ENCODE assay signal across 14 mouse cellular contexts in the genomic region with DNA sequence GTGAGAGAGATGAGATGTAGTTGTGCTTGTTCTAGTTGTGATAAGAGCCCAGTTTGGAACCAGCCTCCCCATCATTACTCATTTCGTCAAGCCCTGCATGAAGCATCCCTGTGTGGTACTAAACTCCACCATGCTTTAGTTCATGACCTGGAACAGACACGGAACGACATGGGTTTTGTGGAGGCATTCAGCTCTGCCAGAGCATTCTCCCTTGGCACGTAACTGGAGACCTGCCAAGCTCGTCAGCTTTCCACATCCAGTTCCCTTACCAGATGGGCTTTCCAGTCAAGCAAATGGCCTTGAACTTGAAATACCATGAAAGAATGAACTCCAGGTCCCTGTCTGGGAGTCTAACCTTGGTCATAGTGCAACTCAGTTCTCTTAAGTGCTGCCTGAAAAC.
DNase-seq lines count a peak whose midpoint lies in the region; ATAC-seq and TF ChIP-seq lines count a peak whose summit lies in the region.
"Had no signal": no experiment of that assay in that cellular context is flagged by ENCODE, and none has a peak within 500 bp of the region (broad histone marks: within the 10 kb centered on the region; RNA-seq: fewer than 3 reads in every experiment).

No protein-coding gene starts in this region.

- no peak for TF ChIP-seq POLR2A in cerebellum, adult 2 months (IDR thresholded peaks at IDR 0.05; ENCODE audit: borderline replicate concordance, insufficient read depth, low read length)

- WGBS in cerebellum, adult 2 months = 10% methylated on average over 5 of the region's 5 CpGs
- WGBS in heart, embryonic 15.5 days = 57% methylated on average over 5 of the region's 5 CpGs
- 82% methylated on average over 5 of the region's 5 CpGs for WGBS in heart, embryonic 11.5 days (ENCODE audit: insufficient replicate concordance)
- 85% methylated on average over 5 of the region's 5 CpGs for WGBS in midbrain, postnatal 0 days
- 82% methylated on average over 5 of the region's 5 CpGs for WGBS in midbrain, embryonic 13.5 days

- no peak for ATAC-seq in cerebellum, adult (ENCODE audit: insufficient number of reproducible peaks, low FRiP score, low TSS enrichment)
- ATAC-seq in heart, embryonic 15.5 days (replicated peaks; ENCODE audit: insufficient number of reproducible peaks, insufficient read depth, low FRiP score, low read depth) = no peak
- no peak for ATAC-seq in heart, embryonic 11.5 days (replicated peaks; ENCODE audit: insufficient number of reproducible peaks, low FRiP score, low TSS enrichment)
- ATAC-seq in midbrain, postnatal 0 days (ENCODE audit: low FRiP score) = no peak
- no peak for ATAC-seq in midbrain, embryonic 13.5 days
- no peak for ATAC-seq in frontal cortex, adult (ENCODE audit: low TSS enrichment)
- ATAC-seq: forebrain, embryonic 16.5 days had no signal

- no peak overlapping the region for H3K4me3 ChIP-seq in cerebellum, adult 2 months (replicated peaks; ENCODE audit: insufficient read depth, low read depth, low read length)
- H3K4me3 ChIP-seq in heart, embryonic 15.5 days = no peak overlapping the region
- H3K4me3 ChIP-seq in heart, embryonic 11.5 days (ENCODE audit: low read depth, low read length) = no peak overlapping the region
- no peak overlapping the region for H3K4me3 ChIP-seq in midbrain, postnatal 0 days (ENCODE audit: low read depth, low read length)
- H3K4me3 ChIP-seq in midbrain, embryonic 13.5 days (replicated peaks) = no peak overlapping the region
- H3K4me3 ChIP-seq: liver, embryonic 15.5 days had no signal

- H3K4me1 ChIP-seq in cerebellum, adult 2 months (ENCODE audit: control insufficient read depth, insufficient read depth, low read length) = peaks cover 6% of the 10 kb centered on the region; the same call in 1 of the 2 replicates
- peaks cover 5% of the 10 kb centered on the region for H3K4me1 ChIP-seq in heart, embryonic 15.5 days (replicated peaks)
- H3K4me1 ChIP-seq in heart, embryonic 11.5 days (ENCODE audit: control insufficient read depth, insufficient read depth, low read length) = no peaks in the 10 kb centered on the region
- H3K4me1 ChIP-seq in midbrain, postnatal 0 days (ENCODE audit: insufficient read depth, low read length) = no peaks in the 10 kb centered on the region
- H3K4me1 ChIP-seq in midbrain, embryonic 13.5 days (replicated peaks) = no peaks in the 10 kb centered on the region
- H3K4me1 ChIP-seq: liver, embryonic 15.5 days had no signal

- H3K27me3 ChIP-seq in cerebellum, adult 2 months (ENCODE audit: control insufficient read depth, insufficient read depth, low read length) = no peaks in the 10 kb centered on the region
- H3K27me3 ChIP-seq in heart, embryonic 15.5 days = no peaks in the 10 kb centered on the region
- no peaks in the 10 kb centered on the region for H3K27me3 ChIP-seq in heart, embryonic 11.5 days (ENCODE audit: control insufficient read depth, insufficient read depth, low read length)
- no peaks in the 10 kb centered on the region for H3K27me3 ChIP-seq in midbrain, postnatal 0 days (ENCODE audit: insufficient read depth, low read length)
- H3K27me3 ChIP-seq in midbrain, embryonic 13.5 days = no peaks in the 10 kb centered on the region
- H3K27me3 ChIP-seq: liver, embryonic 15.5 days had no signal

- no peaks in the 10 kb centered on the region for H3K36me3 ChIP-seq in heart, embryonic 15.5 days
- H3K36me3 ChIP-seq in heart, embryonic 11.5 days (ENCODE audit: control insufficient read depth, insufficient read depth, low read length) = no peaks in the 10 kb centered on the region
- no peaks in the 10 kb centered on the region for H3K36me3 ChIP-seq in midbrain, postnatal 0 days (ENCODE audit: insufficient read depth, low read length)
- H3K36me3 ChIP-seq in midbrain, embryonic 13.5 days = no peaks in the 10 kb centered on the region
- H3K36me3 ChIP-seq: liver, embryonic 15.5 days had no signal

- no peaks in the 10 kb centered on the region for H3K9me3 ChIP-seq in heart, embryonic 15.5 days (replicated peaks)
- H3K9me3 ChIP-seq in heart, embryonic 11.5 days (replicated peaks; ENCODE audit: control insufficient read depth, low read length) = no peaks in the 10 kb centered on the region
- H3K9me3 ChIP-seq in midbrain, postnatal 0 days (ENCODE audit: low read length) = no peaks in the 10 kb centered on the region
- H3K9me3 ChIP-seq in midbrain, embryonic 13.5 days = no peaks in the 10 kb centered on the region
- H3K9me3 ChIP-seq: liver, embryonic 15.5 days had no signal

- H3K4me2 ChIP-seq in heart, embryonic 15.5 days = no peak overlapping the region
- H3K4me2 ChIP-seq in heart, embryonic 11.5 days = no peak overlapping the region
- no peak overlapping the region for H3K4me2 ChIP-seq in midbrain, postnatal 0 days (ENCODE audit: low read depth, low read length, poor library complexity, severe bottlenecking)
- no peak overlapping the region for H3K4me2 ChIP-seq in midbrain, embryonic 13.5 days (replicated peaks)
- H3K4me2 ChIP-seq: liver, embryonic 15.5 days; midbrain, embryonic 11.5 days had no signal

- no peak overlapping the region for H3K27ac ChIP-seq in cerebellum, adult 2 months (ENCODE audit: insufficient read depth, low read length)
- peak overlapping the region; percentile 27; the same call in 1 of the 2 replicates for H3K27ac ChIP-seq in heart, embryonic 15.5 days
- no peak overlapping the region for H3K27ac ChIP-seq in heart, embryonic 11.5 days (ENCODE audit: low read depth, low read length)
- H3K27ac ChIP-seq in midbrain, postnatal 0 days (ENCODE audit: low read depth, low read length) = no peak overlapping the region
- no peak overlapping the region for H3K27ac ChIP-seq in midbrain, embryonic 13.5 days
- H3K27ac ChIP-seq: liver, embryonic 15.5 days had no signal

- no peak for TF ChIP-seq CTCF in cerebellum, adult 2 months (IDR thresholded peaks at IDR 0.05; ENCODE audit: borderline replicate concordance, insufficient read depth, low read depth, low read length)
- TF ChIP-seq CTCF in midbrain, postnatal 0 days (IDR thresholded peaks at IDR 0.05) = no peak

- peak; percentile 30 to 33 for DNase-seq in cerebellum, adult 2 months
- DNase-seq in midbrain, postnatal 0 days (ENCODE audit: low spot score) = peak; percentile 12
- DNase-seq in embryo, embryonic 10.5 days (ENCODE audit: low spot score) = no peak
- DNase-seq: gastrocnemius, postnatal 10 days; kidney, adult 9 months; lung, postnatal 36 days had no signal

- no peak overlapping the region for H3K9ac ChIP-seq in heart, embryonic 15.5 days
- no peak overlapping the region for H3K9ac ChIP-seq in heart, embryonic 11.5 days (ENCODE audit: low read depth, low read length)
- H3K9ac ChIP-seq in midbrain, postnatal 0 days (replicated peaks; ENCODE audit: low read length, poor library complexity, severe bottlenecking) = no peak overlapping the region
- no peak overlapping the region for H3K9ac ChIP-seq in midbrain, embryonic 13.5 days (replicated peaks)
- H3K9ac ChIP-seq: liver, embryonic 15.5 days had no signal
